Mouse (Mus musculus) embryonic facial prominence, embryonic 11.5 days (tissue): ENCODE measurements at regions not wholly inside any gene's neighbourhood (a gene's known extent, or its start where the extent isn't known, plus 50 kb on each side); places are given as distances from the start of the nearest gene placed in this dataset.

Source experiments
- ATAC-seq: fragments of 200-750 bp; cut with Nextera tagmentation; replicated peaks from 2 replicates; pipeline ENCODE4 v1.8.0; 2017; ENCODE audit warnings: low read depth; ENCODE audit not compliant: insufficient number of reproducible peaks, low FRiP score, low TSS enrichment
- DNase-seq: peaks from one replicate; pipeline ENCODE4 v3.0.0-alpha.2; 2015; ENCODE audit warnings: low spot score
- H3K27ac ChIP-seq: fragments of 300-500 bp; sonication (generic); replicated peaks from 2 replicates; pipeline ENCODE4 v1.5.1; 2014; ENCODE audit warnings: mild to moderate bottlenecking, low read depth, low read length, control low read depth
- H3K27me3 ChIP-seq: fragments of 300-500 bp; sonication (generic); 2 replicates; pipeline ENCODE4 v1.6.1; 2014; ENCODE audit warnings: mild to moderate bottlenecking, low read length, moderate library complexity, mixed read lengths; ENCODE audit not compliant: control insufficient read depth, insufficient read depth
- H3K36me3 ChIP-seq: fragments of 300-500 bp; sonication (generic); replicated peaks from 2 replicates; pipeline ENCODE4 v1.6.1; 2014; ENCODE audit warnings: low read depth, mild to moderate bottlenecking, low read length, moderate library complexity, mixed read lengths; ENCODE audit not compliant: control insufficient read depth, insufficient read depth
- H3K4me1 ChIP-seq: fragments of 300-500 bp; sonication (generic); 2 replicates; pipeline ENCODE4 v1.6.1; 2014; ENCODE audit warnings: low read length, mixed read lengths; ENCODE audit not compliant: control insufficient read depth, insufficient read depth
- H3K4me2 ChIP-seq: fragments of 300-500 bp; sonication (generic); 2 replicates; pipeline ENCODE4 v1.6.1; 2014; ENCODE audit warnings: low read depth, mild to moderate bottlenecking, control low read depth, low read length, moderate library complexity
- H3K4me3 ChIP-seq: fragments of 300-500 bp; sonication (generic); 2 replicates; pipeline ENCODE4 v1.5.1; 2014; ENCODE audit warnings: low read depth, low read length, control low read depth
- H3K9ac ChIP-seq: fragments of 300-500 bp; sonication (generic); replicated peaks from 2 replicates; pipeline ENCODE4 v1.6.1; 2014; ENCODE audit warnings: mild to moderate bottlenecking, control low read depth, low read length
- H3K9me3 ChIP-seq: fragments of 300-500 bp; sonication (generic); replicated peaks from 2 replicates; pipeline ENCODE4 v1.6.1; 2016; ENCODE audit warnings: mild to moderate bottlenecking, low read length, inconsistent platforms, mixed read lengths; ENCODE audit not compliant: control insufficient read depth
- WGBS: fragments of 180-500 bp; shearing (Covaris S2); extraction: QIAGEN DNeasy Blood & Tissue Kit; methylation state at CpG from one replicate; pipeline ENCODE4 v1.1.7; 2014; 5-methylcytosine and 5-hydroxymethylcytosine counted together

- Histone ChIP-seq H3K9me3 (no peaks in the 10 kb centered on the region), H3K36me3 (no peaks in the 10 kb centered on the region), H3K4me1 (peaks cover 11% of the 10 kb centered on the region; the same call in 1 of the 2 replicates), H3K4me3 (no peak overlapping the region), H3K27me3 (no peaks in the 10 kb centered on the region), H3K9ac (no peak overlapping the region), H3K4me2 (no peak overlapping the region), H3K27ac (no peak overlapping the region)
- ATAC-seq (no peak), DNase-seq (no peak)
- WGBS: 88% methylated on average over 6 of the region's 6 CpGs
Observed at GRCm38 (mm10) chr2:30727948-30728347, 75.5 kb downstream of the 1700001O22Rik start.

DNA sequence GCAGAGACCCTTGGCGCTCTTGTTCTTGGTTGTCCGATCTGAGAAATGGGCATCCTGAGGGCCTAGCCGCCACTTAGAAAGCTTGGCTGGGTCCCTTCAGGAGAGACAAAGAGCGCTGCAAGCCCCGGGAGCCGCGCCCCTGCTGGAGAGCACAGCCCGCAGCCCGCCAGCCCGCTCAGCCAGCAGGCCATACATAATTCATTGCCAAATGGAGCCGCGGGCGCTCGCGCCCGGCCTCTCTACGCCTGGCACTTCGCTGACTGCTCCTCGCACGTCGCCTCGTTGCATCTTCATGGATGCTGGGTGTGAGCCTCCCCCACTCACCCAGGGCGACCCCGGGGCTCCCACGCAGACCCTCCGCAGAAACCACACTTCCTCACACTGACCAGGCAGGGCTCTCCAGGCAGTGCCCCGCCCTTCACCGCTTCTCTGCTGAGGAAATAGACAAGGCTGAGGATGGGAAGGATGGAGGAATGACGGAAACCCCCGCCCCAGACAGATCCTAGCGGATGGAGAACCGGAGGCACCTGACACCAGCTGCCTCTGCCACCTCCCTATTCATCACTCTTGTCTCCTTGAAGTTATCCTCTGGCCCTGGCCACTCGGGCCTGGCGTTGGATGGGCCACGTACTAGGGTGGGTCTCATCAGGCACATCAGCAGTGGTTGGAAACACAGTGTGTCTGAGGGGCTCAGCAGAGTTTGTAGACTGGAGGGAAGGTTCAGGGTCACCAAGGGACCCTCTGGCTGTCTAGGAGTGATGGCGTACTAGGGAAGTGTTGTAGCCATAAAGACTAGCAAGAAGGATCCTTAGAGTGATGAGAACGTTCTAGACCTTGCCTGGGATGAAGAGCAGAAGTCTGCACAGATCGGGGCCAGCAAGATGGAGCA lies 77.6 kb downstream of the 1700001O22Rik start:
- Histone ChIP-seq H3K4me2 (peak overlapping the region; percentile 42), H3K4me1 (peaks cover 13% of the 10 kb centered on the region), H3K4me3 (peak overlapping the region; percentile 12; the same call in 1 of the 2 replicates), H3K27me3 (no peaks in the 10 kb centered on the region), H3K36me3 (no peaks in the 10 kb centered on the region), H3K9me3 (no peaks in the 10 kb centered on the region), H3K27ac (peak overlapping the region; percentile 65), H3K9ac (peak overlapping the region; percentile 73)
- DNase-seq (peak; percentile 76), ATAC-seq (no peak)
- 16% methylated on average over 38 of the region's 38 CpGs for WGBS

DNA sequence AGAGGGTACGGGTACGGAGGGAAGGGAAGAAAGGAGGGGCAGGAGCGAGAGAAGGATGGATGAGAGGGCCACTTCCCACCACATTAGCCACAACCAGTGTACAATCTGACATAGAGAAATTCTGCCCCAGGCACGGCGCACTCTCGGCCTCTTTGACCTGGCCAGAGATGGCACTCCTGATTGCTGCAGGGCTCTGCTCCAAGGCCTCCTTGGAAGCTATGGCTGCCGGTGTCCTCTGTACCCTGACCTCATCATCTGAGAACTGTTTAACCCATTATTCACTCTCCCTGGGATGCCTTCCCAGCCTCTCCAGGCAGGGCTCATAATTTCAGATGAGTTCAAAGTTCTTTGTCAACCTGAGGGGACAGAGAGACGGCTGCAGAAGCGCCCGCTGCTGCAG lies 78.3 kb downstream of the 1700001O22Rik start:
- H3K4me2 ChIP-seq: peak overlapping the region; percentile 42
- peaks cover 20% of the 10 kb centered on the region for H3K4me1 ChIP-seq
- H3K9me3 ChIP-seq: no peaks in the 10 kb centered on the region
- DNase-seq: no peak
- H3K9ac ChIP-seq: peak overlapping the region; percentile 73
- no peaks in the 10 kb centered on the region for H3K27me3 ChIP-seq
- no peak overlapping the region for H3K4me3 ChIP-seq
- ATAC-seq: no peak
- no peaks in the 10 kb centered on the region for H3K36me3 ChIP-seq
- 38% methylated on average over 10 of the region's 10 CpGs for WGBS
- H3K27ac ChIP-seq: peak overlapping the region; percentile 65

DNA sequence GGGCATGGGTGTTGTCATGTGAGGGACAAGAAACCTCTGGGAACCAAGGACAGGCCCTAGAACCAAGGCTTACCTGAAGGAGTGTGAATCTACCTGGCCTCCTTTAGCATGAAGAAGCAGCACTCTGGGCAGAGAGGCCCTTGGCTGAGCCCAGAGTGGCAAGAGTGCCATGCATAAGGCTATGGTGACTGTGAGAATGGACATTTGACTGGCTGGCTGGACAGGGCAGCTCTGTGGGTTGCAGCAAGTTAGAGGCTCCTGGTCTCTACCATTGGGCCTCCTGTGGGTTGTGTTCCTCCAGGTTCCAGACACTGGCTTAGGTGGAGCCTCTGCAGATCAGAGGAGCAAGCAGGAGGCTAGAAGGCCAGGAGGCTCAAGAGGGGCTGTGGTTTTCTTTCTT lies 78.9 kb downstream of the 1700001O22Rik start:
- Histone ChIP-seq H3K9me3 (no peaks in the 10 kb centered on the region), H3K4me3 (no peak overlapping the region), H3K4me1 (peaks cover 26% of the 10 kb centered on the region), H3K4me2 (no peak overlapping the region; the same call in 1 of the 2 replicates), H3K9ac (peak overlapping the region; percentile 73; the same call in 1 of the 2 replicates), H3K27ac (no peak overlapping the region), H3K36me3 (no peaks in the 10 kb centered on the region), H3K27me3 (no peaks in the 10 kb centered on the region)
- ATAC-seq (no peak), DNase-seq (no peak)

GRCm38 (mm10) chr2:30723059-30723587 lies 80.3 kb downstream of the 1700001O22Rik start:
- H3K36me3 ChIP-seq: no peaks in the 10 kb centered on the region
- peaks cover 31% of the 10 kb centered on the region for H3K4me1 ChIP-seq
- no peaks in the 10 kb centered on the region for H3K27me3 ChIP-seq
- H3K4me2 ChIP-seq: no peak overlapping the region
- no peak for ATAC-seq
- H3K4me3 ChIP-seq: no peak overlapping the region
- H3K9ac ChIP-seq: peak overlapping the region; percentile 37
- H3K9me3 ChIP-seq: no peaks in the 10 kb centered on the region
- 13% methylated on average over 10 of the region's 10 CpGs for WGBS
- peak; percentile 56 for DNase-seq
- H3K27ac ChIP-seq: peak overlapping the region; percentile 97

GRCm38 (mm10) chr2:30722263-30723050 lies 81.0 kb downstream of the 1700001O22Rik start:
- ATAC-seq: no peak
- Histone ChIP-seq H3K4me3 (no peak overlapping the region), H3K9me3 (no peaks in the 10 kb centered on the region), H3K4me1 (peaks cover 38% of the 10 kb centered on the region), H3K36me3 (no peaks in the 10 kb centered on the region), H3K27me3 (no peaks in the 10 kb centered on the region), H3K27ac (peak overlapping the region; percentile 97), H3K4me2 (no peak overlapping the region), H3K9ac (peak overlapping the region; percentile 46)
- 17% methylated on average over 7 of the region's 7 CpGs for WGBS
- DNase-seq: no peak

- peak overlapping the region; percentile 46 for H3K9ac ChIP-seq
Observed at GRCm38 (mm10) chr2:30721473-30722262, 81.8 kb downstream of the 1700001O22Rik start.

More at GRCm38 (mm10) chr2:30721473-30722262, 81.8 kb downstream of the 1700001O22Rik start:
- no peak overlapping the region for H3K4me3 ChIP-seq
- H3K4me1 ChIP-seq: peaks cover 46% of the 10 kb centered on the region
- no peak overlapping the region for H3K4me2 ChIP-seq
- no peaks in the 10 kb centered on the region for H3K9me3 ChIP-seq
- DNase-seq (peak; percentile 86), ATAC-seq (peak; percentile 76)
- H3K36me3 ChIP-seq: no peaks in the 10 kb centered on the region
- WGBS: 15% methylated on average over 12 of the region's 12 CpGs
- H3K27me3 ChIP-seq: no peaks in the 10 kb centered on the region
- peak overlapping the region; percentile 97 for H3K27ac ChIP-seq
